Mouse (Mus musculus) myocyte (in vitro differentiated cells): ENCODE results near the gene Eno1. TPM values are rescaled to one million over a fixed set of nuclear protein-coding genes. Genes with fewer than 3 reads are reported as not detected.

Experiments
- H3K27me3 ChIP-seq: one replicate; pipeline ENCODE4 v1.6.1; 2011; ENCODE audit not compliant: control insufficient read depth, insufficient read depth, insufficient read length
- H3K36me3 ChIP-seq: one replicate; pipeline ENCODE4 v1.6.1; 2011; ENCODE audit not compliant: control insufficient read depth, insufficient read depth
- H3K4me2 ChIP-seq: one replicate; pipeline ENCODE4 v1.6.1; 2011; ENCODE audit warnings: low read depth, control low read depth
- H3K4me3 ChIP-seq: one replicate; pipeline ENCODE4 v1.5.1; 2011; ENCODE audit warnings: mild to moderate bottlenecking, control low read depth, moderate library complexity
- H3K79me2 ChIP-seq: one replicate; pipeline ENCODE4 v1.6.1; 2011; ENCODE audit not compliant: control insufficient read depth, insufficient read depth
- H3ac ChIP-seq: one replicate; pipeline ENCODE4 v1.6.1; 2011; ENCODE audit not compliant: control insufficient read depth, insufficient read length
- CEBPB ChIP-seq: IDR thresholded peaks from 2 replicates; pipeline ENCODE4 v1.6.1; 2011; ENCODE audit warnings: mild to moderate bottlenecking, moderate library complexity; ENCODE audit not compliant: poor library complexity, insufficient read depth, severe bottlenecking
- E2F4 ChIP-seq: IDR thresholded peaks from one replicate; pipeline ENCODE4 v1.6.1; 2011; ENCODE audit warnings: mild to moderate bottlenecking, control low read depth, moderate library complexity; ENCODE audit not compliant: insufficient read depth
- MAX ChIP-seq: IDR thresholded peaks from one replicate; pipeline ENCODE4 v1.6.1; 2011; ENCODE audit warnings: low read depth, mild to moderate bottlenecking, control low read depth
- MYOD1 ChIP-seq, 3 experiments: IDR thresholded peaks; one replicate each; pipeline ENCODE4 v1.6.1; 2011; ENCODE audit warnings: control low read depth in 2 of 3, low read depth in 2 of 3, mild to moderate bottlenecking in 2 of 3, moderate library complexity in 1 of 3; ENCODE audit not compliant: insufficient read length in 2 of 3, control insufficient read depth in 1 of 3
- MYOG ChIP-seq, 3 experiments: IDR thresholded peaks; one replicate each; pipeline ENCODE4 v1.6.1; 2011; ENCODE audit warnings: control low read depth in 2 of 3, low read depth in 2 of 3, mild to moderate bottlenecking in 2 of 3; ENCODE audit not compliant: insufficient read length in 2 of 3, control insufficient read depth in 1 of 3, insufficient read depth in 1 of 3
- POLR2A ChIP-seq: IDR thresholded peaks from one replicate; pipeline ENCODE4 v1.6.1; 2011; ENCODE audit warnings: low read depth, mild to moderate bottlenecking, control low read depth, moderate library complexity; ENCODE audit not compliant: insufficient read length
- POLR2AphosphoS2 ChIP-seq: IDR thresholded peaks from one replicate; pipeline ENCODE4 v1.6.1; 2011; ENCODE audit warnings: low read depth, control low read depth; ENCODE audit not compliant: insufficient read length
- REST ChIP-seq: IDR thresholded peaks from one replicate; pipeline ENCODE4 v1.6.1; 2011; ENCODE audit warnings: mild to moderate bottlenecking, control low read depth, moderate library complexity; ENCODE audit not compliant: insufficient read depth, insufficient read length
- SRF ChIP-seq: IDR thresholded peaks from one replicate; pipeline ENCODE4 v1.6.1; 2011; ENCODE audit warnings: low read depth; ENCODE audit not compliant: control insufficient read depth, insufficient read length
- TCF12 ChIP-seq: IDR thresholded peaks from one replicate; pipeline ENCODE4 v1.6.1; 2011; ENCODE audit warnings: mild to moderate bottlenecking, control low read depth; ENCODE audit not compliant: poor library complexity, insufficient read depth, severe bottlenecking
- TCF3 ChIP-seq: IDR thresholded peaks from one replicate; pipeline ENCODE4 v1.6.1; 2011; ENCODE audit warnings: low read depth, control low read depth; ENCODE audit not compliant: insufficient read length
- USF1 ChIP-seq: IDR thresholded peaks from one replicate; pipeline ENCODE4 v1.6.1; 2011; ENCODE audit warnings: low read depth, mild to moderate bottlenecking, control low read depth, moderate library complexity
- polyA plus RNA-seq: library from polyadenylated mRNA; unstranded; fragments of >200 nt; fragmentation: generic; extraction: Trizol; gene quantifications from one replicate; pipeline ENCODE4 v1.2.1, GENCODE M21; 2012; ENCODE audit warnings: missing spikeins

Gene Eno1
- polyA plus RNA-seq, 1 experiment, result 1,358 TPM

DNA sequence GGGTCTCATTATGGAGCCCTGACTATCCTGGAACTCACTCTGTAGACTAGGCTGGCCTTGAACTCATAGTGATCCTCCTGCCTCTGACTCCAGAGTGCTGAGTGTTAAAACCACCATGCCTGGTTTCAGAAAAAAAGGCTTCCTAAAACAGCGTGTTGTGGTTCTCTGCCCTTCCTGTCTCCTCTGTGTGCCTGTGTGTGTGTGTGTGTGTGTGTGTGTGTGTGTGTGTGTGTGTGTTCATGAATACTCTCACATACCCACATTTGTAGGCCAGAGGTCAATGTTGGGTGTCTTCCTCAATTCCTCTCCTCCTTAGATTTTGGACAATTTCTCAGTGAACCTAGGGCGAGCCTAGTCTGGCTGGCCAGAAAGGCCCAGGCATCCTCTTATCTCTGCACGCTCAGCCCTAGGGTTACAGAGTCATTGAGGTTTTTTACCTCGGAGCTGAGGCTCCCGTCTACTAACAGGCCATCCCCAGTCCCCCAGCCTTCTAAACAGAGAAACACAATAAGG is 19.4 kb upstream of the Eno1 start:
- H3K79me2 ChIP-seq, result no peaks in the 10 kb centered on the region
- no peaks in the 10 kb centered on the region for H3K27me3 ChIP-seq
- no peak overlapping the region for H3ac ChIP-seq
- TF ChIP-seq CEBPB (no peak), TCF12 (no peak), POLR2AphosphoS2 (no peak), REST (no peak), USF1 (no peak), MYOG (IDR thresholded peaks at IDR 0.05; ENCODE audit: control insufficient read depth in 1 of 3, insufficient read depth in 1 of 3, insufficient read length in 2 of 3, low read depth in 2 of 3) (no peak), E2F4 (no peak), TCF3 (no peak), MAX (no peak), POLR2A (no peak), MYOD1 (IDR thresholded peaks at IDR 0.05; ENCODE audit: control insufficient read depth in 1 of 3, insufficient read length in 2 of 3, low read depth in 2 of 3) (no peak), SRF (no peak)
- no peak overlapping the region for H3K4me3 ChIP-seq
- H3K4me2 ChIP-seq, result no peak overlapping the region
- H3K36me3 ChIP-seq, result no peaks in the 10 kb centered on the region

DNA sequence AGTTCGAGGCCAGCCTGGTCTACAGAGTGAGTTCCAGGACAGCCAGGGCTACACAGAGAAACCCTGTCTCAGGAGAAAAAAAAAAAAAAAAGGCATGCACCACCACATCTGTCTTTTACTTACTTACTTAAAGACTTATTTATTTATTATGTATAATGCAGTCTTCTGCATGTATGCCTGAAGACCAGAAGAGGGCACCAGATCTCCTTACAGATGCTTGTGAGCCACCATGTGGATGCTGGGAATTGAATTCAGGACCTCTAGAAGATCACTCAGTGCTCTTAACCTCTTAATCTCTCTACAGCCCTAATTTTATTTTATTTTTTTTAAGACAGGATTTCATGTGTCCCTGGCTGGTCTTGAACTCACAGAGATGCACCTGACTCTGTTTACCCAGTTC is 18.6 kb upstream of the Eno1 start:
- H3K36me3 ChIP-seq, result no peaks in the 10 kb centered on the region
- no peak overlapping the region for H3K4me2 ChIP-seq
- TF ChIP-seq MYOG (IDR thresholded peaks at IDR 0.05; ENCODE audit: control insufficient read depth in 1 of 3, insufficient read depth in 1 of 3, insufficient read length in 2 of 3, low read depth in 2 of 3) (no peak), SRF (no peak), REST (no peak), TCF12 (no peak), E2F4 (no peak), CEBPB (no peak), TCF3 (no peak), MYOD1 (IDR thresholded peaks at IDR 0.05; ENCODE audit: control insufficient read depth in 1 of 3, insufficient read length in 2 of 3, low read depth in 2 of 3) (no peak), POLR2AphosphoS2 (no peak), USF1 (no peak), MAX (no peak), POLR2A (no peak)
- no peak overlapping the region for H3ac ChIP-seq
- no peaks in the 10 kb centered on the region for H3K27me3 ChIP-seq
- H3K4me3 ChIP-seq, result no peak overlapping the region
- no peaks in the 10 kb centered on the region for H3K79me2 ChIP-seq

GRCm38 (mm10) chr4:150219501-150220292 is 16.8 kb upstream of the Eno1 start:
- TF ChIP-seq POLR2A (no peak), POLR2AphosphoS2 (no peak), MAX (no peak), SRF (no peak)
- Histone ChIP-seq H3K79me2 (no peaks in the 10 kb centered on the region), H3K4me3 (no peak overlapping the region), H3K4me2 (no peak overlapping the region), H3ac (no peak overlapping the region), H3K36me3 (no peaks in the 10 kb centered on the region), H3K27me3 (no peaks in the 10 kb centered on the region)

- H3K27me3 ChIP-seq, result no peaks in the 10 kb centered on the region
- H3K4me2 ChIP-seq, result no peak overlapping the region
- H3ac ChIP-seq, result no peak overlapping the region
- H3K36me3 ChIP-seq, result no peaks in the 10 kb centered on the region
- no peak overlapping the region for H3K4me3 ChIP-seq
- TF ChIP-seq REST, result no peak
- no peak for TF ChIP-seq SRF
- TF ChIP-seq POLR2AphosphoS2, result no peak
- TF ChIP-seq TCF12, result no peak
- TF ChIP-seq TCF3, result no peak
- no peak for TF ChIP-seq E2F4
- TF ChIP-seq MYOG (IDR thresholded peaks at IDR 0.05; ENCODE audit: control insufficient read depth in 1 of 3, insufficient read depth in 1 of 3, insufficient read length in 2 of 3, low read depth in 2 of 3), result no peak
- TF ChIP-seq POLR2A, result no peak
- no peak for TF ChIP-seq CEBPB
- TF ChIP-seq MYOD1 (IDR thresholded peaks at IDR 0.05; ENCODE audit: control insufficient read depth in 1 of 3, insufficient read length in 2 of 3, low read depth in 2 of 3), result no peak
- TF ChIP-seq USF1, result no peak
- TF ChIP-seq MAX, result no peak
- no peaks in the 10 kb centered on the region for H3K79me2 ChIP-seq
Measured at GRCm38 (mm10) chr4:150220584-150220983, 15.9 kb upstream of the Eno1 start.
